Mouse (Mus musculus) hindbrain, embryonic 11.5 days (tissue): ENCODE data around the gene Dcaf5. TPM values are rescaled to one million over a fixed set of nuclear protein-coding genes. Genes with fewer than 3 reads are reported as not detected.

Experiments used
- ATAC-seq: fragments of 200-750 bp; cut with Nextera tagmentation; 2 replicates; pipeline ENCODE4 v1.8.0; 2017; ENCODE audit warnings: mild to moderate bottlenecking, moderate TSS enrichment, moderate library complexity; ENCODE audit not compliant: low FRiP score
- DNase-seq: peaks from one replicate; pipeline ENCODE4 v3.0.0-alpha.2; 2015; ENCODE audit warnings: low spot score
- H3K27ac ChIP-seq: fragments of 300-500 bp; sonication (generic); 2 replicates; pipeline ENCODE4 v1.5.1; 2014; ENCODE audit warnings: mild to moderate bottlenecking, low read depth, low read length
- H3K27me3 ChIP-seq: fragments of 300-500 bp; sonication (generic); 2 replicates; pipeline ENCODE4 v1.6.1; 2014; ENCODE audit warnings: mild to moderate bottlenecking, low read length, moderate library complexity, mixed read lengths; ENCODE audit not compliant: control insufficient read depth, insufficient read depth
- H3K36me3 ChIP-seq: fragments of 300-500 bp; sonication (generic); 2 replicates; pipeline ENCODE4 v1.6.1; 2014; ENCODE audit warnings: mild to moderate bottlenecking, low read length, moderate library complexity, mixed read lengths; ENCODE audit not compliant: control insufficient read depth, insufficient read depth
- H3K4me1 ChIP-seq: fragments of 300-500 bp; sonication (generic); replicated peaks from 2 replicates; pipeline ENCODE4 v1.6.1; 2014; ENCODE audit warnings: low read length, mixed read lengths; ENCODE audit not compliant: control insufficient read depth, insufficient read depth
- H3K4me2 ChIP-seq: fragments of 300-500 bp; sonication (generic); replicated peaks from 2 replicates; pipeline ENCODE4 v1.6.1; 2014; ENCODE audit warnings: mild to moderate bottlenecking, low read depth, low read length
- H3K4me3 ChIP-seq: fragments of 300-500 bp; sonication (generic); 2 replicates; pipeline ENCODE4 v1.5.1; 2014; ENCODE audit warnings: low read depth, low read length
- H3K9ac ChIP-seq: fragments of 300-500 bp; sonication (generic); 2 replicates; pipeline ENCODE4 v1.6.1; 2014; ENCODE audit warnings: low read depth, low read length
- H3K9me3 ChIP-seq: fragments of 300-500 bp; sonication (generic); 2 replicates; pipeline ENCODE4 v1.6.1; 2016; ENCODE audit warnings: low read length; ENCODE audit not compliant: control insufficient read depth
- WGBS: fragments of 180-500 bp; shearing (Covaris S2); extraction: QIAGEN DNeasy Blood & Tissue Kit; methylation state at CpG from one replicate; pipeline ENCODE4 v1.1.7; 2014; 5-methylcytosine and 5-hydroxymethylcytosine counted together
- polyA plus RNA-seq: library from polyadenylated mRNA; unstranded; fragments of >200 nt; fragmentation: Nextera tagmentation; extraction: Ambion mirVana; gene quantifications from 2 replicates; pipeline ENCODE4 v1.2.1, GENCODE M21; 2014

Gene Dcaf5
- polyA plus RNA-seq, 1 experiment from 2014 or later = 15.1 TPM

DNA sequence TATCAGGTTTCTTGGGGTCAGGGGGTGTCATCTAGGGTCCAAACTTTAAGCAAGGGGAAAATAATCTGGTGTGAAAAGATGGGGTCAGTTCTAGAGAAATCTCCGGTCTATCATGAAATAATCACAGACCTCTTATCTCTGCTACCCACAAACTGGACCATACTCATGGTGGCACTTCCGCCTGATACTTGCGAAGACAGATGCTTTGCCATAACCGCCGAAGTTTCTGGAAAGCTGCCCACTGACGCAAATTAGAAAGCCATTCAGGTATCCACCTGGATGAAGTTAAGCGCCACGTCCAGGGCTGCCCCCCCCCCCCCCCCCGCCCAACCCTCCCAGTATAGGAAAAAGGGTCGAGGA, 1.8 kb downstream of the Dcaf5 start:
- H3K27me3 ChIP-seq = no peaks in the 10 kb centered on the region
- no peaks in the 10 kb centered on the region for H3K9me3 ChIP-seq
- H3K4me2 ChIP-seq = peak overlapping the region; percentile 66
- WGBS = 10% methylated on average over 7 of the region's 10 CpGs
- H3K4me3 ChIP-seq = peak overlapping the region; percentile 91
- peak overlapping the region; percentile 93 for H3K9ac ChIP-seq
- H3K27ac ChIP-seq = peak overlapping the region; percentile 98
- 0 out of 2 replicates have a peak, but pooled peaks cover 3% of the 10 kb centered on the region for H3K4me1 ChIP-seq
- H3K36me3 ChIP-seq = no peaks in the 10 kb centered on the region
- no peak for DNase-seq
- 0 out of 2 replicates have a peak, but pooled peaks have one; percentile 0 for ATAC-seq

DNA sequence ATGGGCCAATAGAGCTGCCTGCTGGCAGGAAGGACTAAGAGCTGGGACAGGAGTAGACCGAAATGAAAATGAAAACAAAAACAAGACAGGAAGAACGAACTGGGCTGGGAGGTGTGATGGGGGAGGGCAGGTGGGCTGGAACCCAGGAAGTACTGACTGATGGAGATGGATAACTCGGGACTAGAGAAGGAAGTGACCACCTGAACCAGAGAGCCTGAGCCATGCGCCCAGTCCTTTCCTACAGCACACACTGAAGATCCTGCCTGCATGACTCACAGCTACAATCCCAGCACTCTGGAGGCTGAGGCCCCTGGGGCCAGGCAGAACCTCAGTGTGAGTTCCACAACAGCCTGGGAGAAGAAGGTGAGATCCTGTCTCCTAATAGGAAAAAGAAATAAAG, 3.1 kb downstream of the Dcaf5 start:
- H3K4me1 ChIP-seq = 0 out of 2 replicates have a peak, but pooled peaks cover 3% of the 10 kb centered on the region
- no peak overlapping the region for H3K9ac ChIP-seq
- H3K4me3 ChIP-seq = no peak overlapping the region
- no peaks in the 10 kb centered on the region for H3K36me3 ChIP-seq
- no peak overlapping the region for H3K4me2 ChIP-seq
- H3K9me3 ChIP-seq = no peaks in the 10 kb centered on the region
- H3K27me3 ChIP-seq = no peaks in the 10 kb centered on the region
- no peak overlapping the region for H3K27ac ChIP-seq
- WGBS = 69% methylated on average over 4 of the region's 4 CpGs
- DNase-seq = no peak
- no peak for ATAC-seq

- Histone ChIP-seq H3K27ac (no peak overlapping the region), H3K9me3 (no peaks in the 10 kb centered on the region), H3K36me3 (no peaks in the 10 kb centered on the region), H3K9ac (no peak overlapping the region), H3K4me3 (no peak overlapping the region), H3K4me2 (no peak overlapping the region), H3K27me3 (no peaks in the 10 kb centered on the region), H3K4me1 (no peaks in the 10 kb centered on the region)
- WGBS = 95% methylated on average over 3 of the region's 3 CpGs
- DNase-seq = no peak
- no peak for ATAC-seq
Measured at GRCm38 (mm10) chr12:80427683-80428082, 8.7 kb downstream of the Dcaf5 start.

DNA sequence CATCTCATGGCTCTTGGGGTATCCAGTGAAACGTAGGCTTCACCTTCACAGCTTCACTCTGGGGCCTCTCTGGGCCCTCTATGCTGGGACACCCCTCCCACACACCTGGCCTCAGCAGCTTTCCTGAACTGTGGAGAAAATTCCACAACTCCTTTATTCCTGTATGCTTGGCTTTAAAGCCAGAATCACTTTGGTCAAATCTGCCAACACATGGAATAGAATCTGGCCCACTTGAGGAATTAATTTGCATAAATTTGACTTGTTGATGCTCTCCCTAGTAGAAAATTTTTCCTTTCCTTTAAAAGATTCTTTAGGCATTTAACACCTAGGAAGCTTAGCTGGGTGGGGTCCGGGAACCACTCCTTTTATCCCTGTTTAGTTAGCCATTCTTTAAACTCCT, 21.3 kb downstream of the Dcaf5 start:
- H3K4me2 ChIP-seq = no peak overlapping the region
- no peak overlapping the region for H3K4me3 ChIP-seq
- no peaks in the 10 kb centered on the region; the same call in 1 of the 2 replicates for H3K36me3 ChIP-seq
- no peak for DNase-seq
- no peak for ATAC-seq
- no peaks in the 10 kb centered on the region for H3K4me1 ChIP-seq
- H3K27ac ChIP-seq = no peak overlapping the region
- no peak overlapping the region for H3K9ac ChIP-seq
- no peaks in the 10 kb centered on the region for H3K9me3 ChIP-seq
- H3K27me3 ChIP-seq = no peaks in the 10 kb centered on the region
- WGBS = 87% methylated on average over 2 of the region's 2 CpGs

GRCm38 (mm10) chr12:80410855-80411254, 25.5 kb downstream of the Dcaf5 start:
- H3K4me2 ChIP-seq = no peak overlapping the region

GRCm38 (mm10) chr12:80407824-80408223, 28.6 kb downstream of the Dcaf5 start:
- Histone ChIP-seq H3K36me3 (no peaks in the 10 kb centered on the region), H3K27me3 (no peaks in the 10 kb centered on the region), H3K27ac (no peak overlapping the region), H3K4me2 (no peak overlapping the region), H3K4me1 (no peaks in the 10 kb centered on the region), H3K9ac (no peak overlapping the region), H3K9me3 (no peaks in the 10 kb centered on the region), H3K4me3 (no peak overlapping the region)
- ATAC-seq = no peak
- 59% methylated on average over 3 of the region's 3 CpGs for WGBS
- peak; percentile 69 for DNase-seq

More at GRCm38 (mm10) chr12:80410855-80411254, 25.5 kb downstream of the Dcaf5 start:
- 97% methylated on average over 8 of the region's 8 CpGs for WGBS
- H3K27me3 ChIP-seq = no peaks in the 10 kb centered on the region
- no peak overlapping the region for H3K9ac ChIP-seq
- no peak overlapping the region for H3K4me3 ChIP-seq
- no peaks in the 10 kb centered on the region for H3K9me3 ChIP-seq
- no peaks in the 10 kb centered on the region for H3K4me1 ChIP-seq
- ATAC-seq (no peak), DNase-seq (no peak)
- H3K36me3 ChIP-seq = no peaks in the 10 kb centered on the region; the same call in 1 of the 2 replicates
- no peak overlapping the region for H3K27ac ChIP-seq

GRCm38 (mm10) chr12:80406650-80407049, 29.8 kb downstream of the Dcaf5 start:
- no peak overlapping the region for H3K9ac ChIP-seq
- 40% methylated on average over 3 of the region's 3 CpGs for WGBS
- H3K27me3 ChIP-seq = no peaks in the 10 kb centered on the region
- no peaks in the 10 kb centered on the region for H3K4me1 ChIP-seq
- H3K4me3 ChIP-seq = no peak overlapping the region
- H3K27ac ChIP-seq = no peak overlapping the region
- ATAC-seq (no peak), DNase-seq (peak; percentile 70)
- no peak overlapping the region for H3K4me2 ChIP-seq
- no peaks in the 10 kb centered on the region for H3K36me3 ChIP-seq
- no peaks in the 10 kb centered on the region for H3K9me3 ChIP-seq

DNA sequence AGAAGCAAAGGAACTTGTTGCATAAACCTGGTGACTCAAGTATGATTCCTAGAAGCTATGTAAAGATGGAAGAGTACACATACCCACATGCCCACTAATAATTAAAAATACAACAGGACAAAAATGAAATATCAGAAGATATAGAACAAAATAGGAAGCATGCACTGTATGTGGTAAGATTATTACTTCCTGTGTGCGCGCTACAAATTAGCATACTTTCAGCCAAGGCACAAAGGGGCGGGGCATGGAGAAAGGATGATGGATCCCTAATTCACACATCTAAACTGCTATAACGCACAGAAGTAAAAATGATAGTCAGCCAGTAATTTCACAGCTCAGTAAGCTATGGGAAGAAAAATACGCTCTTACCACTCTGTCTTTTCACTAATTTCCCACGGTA, 32.3 kb downstream of the Dcaf5 start:
- no peaks in the 10 kb centered on the region for H3K9me3 ChIP-seq
- no peak overlapping the region for H3K27ac ChIP-seq
- H3K4me3 ChIP-seq = no peak overlapping the region
- DNase-seq (no peak), ATAC-seq (no peak)
- no peaks in the 10 kb centered on the region for H3K36me3 ChIP-seq
- no peaks in the 10 kb centered on the region for H3K27me3 ChIP-seq
- H3K4me2 ChIP-seq = no peak overlapping the region
- H3K9ac ChIP-seq = no peak overlapping the region
- 87% methylated on average over 6 of the region's 6 CpGs for WGBS
- H3K4me1 ChIP-seq = no peaks in the 10 kb centered on the region

GRCm38 (mm10) chr12:80399147-80399546, 37.3 kb downstream of the Dcaf5 start:
- WGBS = 91% methylated on average over 2 of the region's 2 CpGs
- no peak for DNase-seq
- no peak overlapping the region for H3K4me2 ChIP-seq

More at GRCm38 (mm10) chr12:80399147-80399546, 37.3 kb downstream of the Dcaf5 start:
- H3K27me3 ChIP-seq = no peaks in the 10 kb centered on the region
- H3K4me1 ChIP-seq = no peaks in the 10 kb centered on the region
- no peaks in the 10 kb centered on the region for H3K9me3 ChIP-seq
- no peak overlapping the region for H3K4me3 ChIP-seq
- no peak overlapping the region for H3K9ac ChIP-seq
- ATAC-seq = no peak
- H3K36me3 ChIP-seq = peaks cover 4% of the 10 kb centered on the region; the same call in 1 of the 2 replicates
- H3K27ac ChIP-seq = no peak overlapping the region
